Mouse (Mus musculus): ENCODE measurements around the gene Appl1.
"Not testable (repeated sequence)": the region's sequence is repeated elsewhere in the genome, so short reads cannot be mapped to it uniquely, and the experiment has no call there.

Gene Appl1

DNA sequence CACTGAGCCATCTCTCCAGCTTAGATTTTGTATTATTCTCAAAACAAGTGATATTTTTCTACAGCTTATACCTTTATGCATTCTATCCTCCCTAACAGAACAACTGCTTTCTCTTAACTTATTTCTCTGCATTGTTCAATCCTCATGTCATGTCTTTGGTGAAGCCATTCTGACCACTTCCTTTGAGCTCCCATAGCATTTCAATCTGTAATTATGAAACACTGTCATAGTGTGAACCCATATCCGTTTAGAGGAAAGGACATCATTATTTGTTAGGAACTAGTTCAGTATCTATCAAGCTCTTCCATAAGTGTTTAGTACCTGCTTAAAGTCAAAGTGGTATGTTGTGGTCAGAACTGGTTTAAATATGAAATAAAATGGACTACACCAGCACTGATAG, 10.5 kb downstream of the Appl1 start:
- no peak for DNase-seq

DNA sequence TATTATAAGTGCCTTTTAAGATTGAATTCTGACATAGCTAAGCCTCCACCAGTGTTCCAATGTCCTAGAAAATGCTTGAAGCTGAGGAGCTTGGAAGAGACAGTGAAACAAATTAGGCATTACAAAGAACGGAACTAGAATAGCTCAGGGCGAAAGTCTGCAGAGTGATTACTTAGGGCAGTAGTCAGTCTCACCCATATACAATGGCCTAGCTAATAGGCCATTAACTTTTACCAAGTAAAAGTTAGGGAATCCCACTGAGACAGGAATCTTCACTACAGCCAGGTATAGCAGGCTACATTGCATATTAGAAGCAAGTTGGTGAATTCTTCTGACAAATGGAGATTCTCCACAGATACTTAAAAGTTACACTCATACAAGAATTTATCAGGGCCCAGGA, 14.9 kb downstream of the Appl1 start:
- DNase-seq: not testable (repeated sequence)

DNA sequence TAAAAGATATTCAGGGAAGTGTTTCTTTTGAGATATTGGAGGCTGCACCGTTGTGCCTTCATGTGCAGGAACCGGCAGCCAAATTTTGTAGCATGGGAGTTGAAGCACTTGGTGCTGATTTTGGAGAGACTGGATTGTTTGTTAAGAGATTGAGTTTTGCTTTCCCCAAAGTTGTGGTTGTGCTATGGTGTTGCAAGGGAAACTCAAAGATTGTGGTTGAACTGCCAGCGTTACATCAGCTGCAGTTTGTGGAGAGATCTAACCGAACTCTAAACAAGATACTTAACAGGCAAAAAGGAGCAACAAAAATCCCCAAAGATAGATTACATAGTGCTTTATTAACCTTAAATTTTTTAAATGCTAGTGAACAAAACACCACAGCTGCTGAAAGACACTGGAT, 35.5 kb downstream of the Appl1 start:
- no peak for DNase-seq

DNA sequence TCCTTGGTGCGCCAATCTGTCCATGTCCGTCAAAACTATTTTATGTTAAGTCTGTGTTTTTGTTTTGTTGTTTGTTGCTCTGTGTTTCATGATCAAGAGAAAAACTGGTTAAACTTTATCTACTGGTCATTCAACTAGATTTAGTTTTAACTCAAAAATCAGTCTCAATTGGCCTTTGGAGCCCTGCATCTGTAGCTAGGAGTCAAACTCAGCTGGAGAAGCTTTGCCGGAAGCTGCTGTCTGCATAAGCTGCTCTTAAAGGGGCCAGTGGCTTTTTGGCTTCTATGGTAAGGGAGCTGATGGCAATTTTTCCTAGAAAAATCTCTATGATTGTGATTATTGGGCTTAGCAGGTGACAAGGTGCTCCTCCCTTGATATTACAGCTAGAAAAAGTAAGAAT, 36.1 kb downstream of the Appl1 start:
- DNase-seq: no peak

DNA sequence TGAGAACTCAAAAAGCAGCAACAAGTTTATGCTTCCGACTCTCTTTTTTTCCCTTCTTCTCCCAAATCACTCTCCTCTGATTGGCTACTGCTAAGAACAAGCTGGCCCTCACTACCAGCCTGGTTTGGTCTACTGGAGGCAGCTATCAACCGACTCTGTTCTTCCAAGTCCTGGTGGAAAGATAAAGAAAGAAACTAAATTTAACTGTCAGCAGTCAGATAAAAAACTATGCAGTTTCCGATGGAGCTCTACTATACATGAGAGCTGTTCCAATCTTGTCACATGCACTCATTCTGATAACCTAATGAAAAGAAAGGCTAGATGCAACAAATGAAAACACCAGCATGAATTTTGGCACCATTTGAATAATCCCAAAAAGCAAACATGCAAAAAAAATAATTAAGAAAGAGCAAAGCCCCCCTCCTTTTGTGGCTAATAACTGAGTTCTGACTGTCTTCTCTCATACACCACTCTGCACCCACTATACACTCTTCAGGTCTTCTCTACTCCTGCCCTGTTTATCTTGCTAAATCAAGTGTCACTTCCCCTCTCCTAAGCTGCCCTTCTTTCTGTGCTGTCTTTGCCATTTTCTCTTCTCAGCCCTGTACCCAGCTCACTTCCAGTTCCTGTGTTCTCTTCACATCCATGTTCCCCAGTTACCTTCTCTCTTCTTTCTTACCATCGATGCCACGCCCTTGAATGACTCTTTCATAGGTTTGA, 47.2 kb downstream of the Appl1 start:
- DNase-seq: no peak

DNA sequence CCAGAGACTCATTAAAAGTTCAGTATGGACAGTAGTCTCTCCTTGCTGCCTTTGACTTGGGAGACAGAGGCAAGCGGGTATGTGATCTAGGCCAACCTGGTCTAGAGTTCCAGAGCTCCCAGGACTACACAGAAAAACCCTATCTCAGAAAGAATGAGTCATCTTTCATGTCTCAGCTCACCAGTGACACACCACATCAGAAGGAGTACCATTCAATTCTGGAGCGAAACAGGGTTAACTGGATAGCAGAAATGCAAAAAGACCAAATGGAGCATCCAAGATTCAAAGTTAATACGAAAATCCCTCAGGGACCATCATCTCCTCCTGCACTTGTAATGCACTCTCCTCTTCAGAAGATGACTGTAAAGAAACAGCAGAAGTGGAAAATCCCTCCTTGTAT, 51.7 kb downstream of the Appl1 start:
- no peak for DNase-seq

DNA sequence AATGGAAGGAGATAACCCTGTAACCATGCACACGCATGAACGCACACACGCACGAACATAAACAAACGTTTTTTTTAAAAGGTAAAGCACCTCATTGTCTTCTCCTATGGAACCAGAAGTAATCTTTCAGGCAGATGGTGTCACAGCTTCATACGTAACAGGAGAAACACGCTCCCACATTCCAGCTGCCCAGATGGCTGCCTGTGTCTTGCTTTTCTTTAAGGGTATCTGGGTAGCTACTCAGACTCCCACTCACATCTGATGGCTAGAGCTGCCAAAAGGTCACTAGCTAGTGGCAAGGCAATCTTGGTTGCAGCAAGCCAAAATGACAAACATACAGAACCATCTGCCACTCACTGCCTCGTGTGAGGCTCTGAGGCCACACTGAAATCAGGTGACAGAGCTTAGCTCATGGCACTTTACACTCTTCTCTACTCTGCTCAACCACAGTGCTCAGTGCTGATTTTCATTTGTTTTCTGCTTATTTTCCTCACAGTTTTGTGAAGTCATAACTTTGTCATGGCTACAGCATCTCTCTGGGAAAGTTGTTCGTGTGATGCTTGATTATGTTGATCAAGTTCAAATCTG, 57.3 kb downstream of the Appl1 start:
- DNase-seq: no peak

DNA sequence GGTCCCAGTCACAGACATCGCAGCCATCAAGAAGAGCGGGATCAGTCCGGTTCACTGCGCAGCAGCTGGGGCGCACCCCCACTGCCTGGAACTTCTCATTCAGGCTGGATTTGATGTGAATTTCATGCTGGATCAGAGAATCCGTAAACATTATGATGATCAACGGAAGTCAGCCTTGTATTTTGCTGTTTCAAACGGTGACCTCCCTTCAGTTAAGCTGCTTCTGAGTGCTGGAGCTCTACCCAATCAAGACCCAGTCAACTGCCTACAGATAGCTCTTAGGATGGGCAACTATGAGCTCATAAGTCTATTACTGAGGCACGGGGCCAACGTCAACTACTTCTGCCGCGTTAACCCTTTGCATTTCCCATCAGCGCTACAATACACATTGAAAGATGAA, 59.2 kb downstream of the Appl1 start:
- no peak for DNase-seq

DNA sequence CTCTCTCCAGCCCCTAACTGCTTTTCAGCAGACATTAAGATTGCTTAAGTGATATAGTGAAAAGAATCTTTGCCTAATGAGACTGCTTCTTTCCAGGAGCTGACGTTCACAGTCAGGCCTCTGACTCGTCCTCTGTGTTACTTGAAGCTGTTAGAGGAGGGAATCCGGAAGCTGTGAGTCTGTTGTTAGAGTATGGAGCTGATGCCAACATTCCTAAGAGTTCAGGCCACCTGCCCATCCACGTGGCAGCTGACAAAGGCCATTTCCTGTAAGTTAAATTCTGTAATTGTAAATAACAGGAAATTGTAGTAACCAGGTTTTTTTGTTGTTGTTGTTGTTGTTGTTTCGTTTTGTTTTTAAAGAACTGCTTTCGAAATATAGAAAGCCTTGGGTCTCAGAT, 59.8 kb downstream of the Appl1 start:
- no peak for DNase-seq

DNA sequence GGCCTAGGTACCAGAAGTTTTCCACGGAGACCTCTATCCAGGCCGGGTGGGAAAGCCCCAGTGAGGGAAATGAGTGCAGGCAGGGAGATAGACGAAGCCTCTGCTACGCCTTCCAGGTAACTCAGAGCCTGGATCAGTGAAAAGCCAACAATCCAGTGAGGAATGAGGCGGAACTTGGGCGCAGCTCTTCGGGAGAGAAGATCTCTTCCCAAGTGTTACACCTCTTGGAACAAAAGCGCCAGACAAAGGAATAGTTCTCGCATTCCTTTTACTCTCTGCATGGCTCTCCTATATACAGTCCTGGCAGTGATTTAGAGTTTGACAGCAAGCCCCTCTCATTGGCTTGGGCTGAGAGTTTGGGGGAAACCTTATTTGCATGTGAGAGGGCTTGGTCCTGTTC, 60.6 kb downstream of the Appl1 start:
- not testable (repeated sequence) for DNase-seq

DNA sequence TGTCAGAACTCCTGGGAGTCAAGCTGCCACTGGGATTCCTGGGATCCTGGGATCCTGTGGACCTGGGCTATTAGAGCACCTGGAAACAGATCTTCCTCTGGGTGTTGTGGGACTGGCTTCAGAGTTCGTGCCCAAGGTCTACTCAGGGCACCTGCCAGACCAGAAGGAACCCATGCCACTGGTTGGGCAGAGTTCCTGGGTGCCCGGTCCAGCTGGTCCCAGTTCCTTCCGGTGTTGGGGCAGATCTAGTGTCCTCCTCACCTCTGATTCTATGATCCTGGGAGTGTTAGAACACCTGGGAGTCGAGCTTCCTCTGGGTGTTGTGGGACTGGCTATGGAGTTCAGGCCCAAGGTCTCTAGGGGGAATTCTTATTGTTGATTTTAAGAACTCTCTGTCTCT, 63.6 kb downstream of the Appl1 start:
- DNase-seq: no peak

DNA sequence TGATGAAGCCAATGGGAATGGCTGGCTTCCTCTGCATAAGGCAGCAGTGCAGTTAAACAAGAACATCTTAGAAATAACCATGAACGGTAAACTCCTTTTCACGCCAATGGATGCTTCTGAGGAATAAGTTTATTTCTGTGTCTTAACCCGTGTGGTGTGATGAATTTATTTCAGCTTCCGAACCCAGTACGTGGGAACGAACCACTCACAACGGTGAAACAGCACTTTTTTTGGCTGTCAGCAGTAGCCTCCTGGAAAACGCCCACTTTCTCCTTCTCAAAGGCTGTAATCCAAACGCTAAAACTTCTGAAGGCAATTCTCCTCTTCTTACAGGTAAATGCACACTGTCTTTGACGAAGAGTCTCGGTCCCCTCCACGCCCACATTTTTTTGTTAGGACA, 70.1 kb downstream of the Appl1 start:
- DNase-seq: no peak

DNA sequence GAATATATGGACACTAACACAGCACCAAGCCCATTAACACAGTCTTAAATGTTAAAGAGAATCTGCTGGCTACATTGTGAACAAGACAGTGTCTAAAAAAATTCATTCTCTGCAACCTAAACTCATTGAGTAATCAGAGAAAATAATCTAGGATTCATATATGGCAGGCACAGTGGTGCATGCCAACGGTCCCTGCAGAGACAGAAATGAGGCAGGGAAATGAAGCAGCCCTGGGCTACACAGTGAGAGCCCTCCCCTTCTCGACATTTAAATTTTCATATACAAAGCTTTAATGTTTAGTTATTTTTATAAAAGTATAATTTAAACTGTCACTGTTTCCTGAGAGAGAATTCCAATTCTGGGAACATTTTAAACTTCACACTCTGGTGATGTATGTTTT, 71.5 kb downstream of the Appl1 start:
- no peak for DNase-seq

DNA sequence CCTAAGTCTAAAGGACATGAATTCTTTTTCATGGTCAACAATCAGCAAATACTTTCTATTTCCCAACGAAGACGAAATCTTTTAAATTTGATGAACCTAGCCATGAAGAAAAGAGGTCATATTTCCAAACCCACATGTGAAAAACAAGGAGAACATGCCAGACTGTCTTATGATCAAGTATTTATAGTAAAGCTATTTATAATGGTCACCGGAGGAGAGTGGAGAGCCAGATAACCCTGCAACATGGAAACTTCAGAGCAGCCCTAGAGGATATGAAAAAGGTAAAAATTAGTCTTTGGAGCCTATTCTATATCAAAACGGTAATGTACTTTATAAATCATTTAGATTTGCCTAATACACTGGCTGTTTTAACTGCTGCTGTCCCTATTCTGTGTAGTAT, 76.6 kb downstream of the Appl1 start, which contains the start of gene Asb14:
Gene Asb14, plus strand, starts transcription at position 166 of the 400 bp plus-strand sequence.
- DNase-seq: no peak

DNA sequence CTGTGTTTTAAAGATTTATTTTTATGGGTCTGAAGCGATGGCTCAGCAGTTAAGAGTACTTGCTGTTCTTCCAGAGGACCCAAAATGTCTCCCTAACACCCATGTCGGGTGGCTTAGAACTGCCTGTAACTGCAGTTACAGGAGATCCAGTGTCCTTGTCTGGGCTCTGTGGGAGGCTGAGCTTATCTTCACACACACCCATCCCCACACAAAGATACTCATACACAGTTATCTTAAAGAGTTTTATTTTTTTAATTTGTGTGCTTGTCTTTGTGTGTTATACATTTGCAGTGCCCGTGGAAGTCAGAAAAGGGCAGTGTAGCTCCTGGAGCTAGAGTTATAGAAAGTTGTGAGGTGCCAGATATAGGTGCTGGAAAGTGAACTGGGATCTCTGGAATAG, 80.3 kb downstream of the Appl1 start:
- DNase-seq: no peak

DNA sequence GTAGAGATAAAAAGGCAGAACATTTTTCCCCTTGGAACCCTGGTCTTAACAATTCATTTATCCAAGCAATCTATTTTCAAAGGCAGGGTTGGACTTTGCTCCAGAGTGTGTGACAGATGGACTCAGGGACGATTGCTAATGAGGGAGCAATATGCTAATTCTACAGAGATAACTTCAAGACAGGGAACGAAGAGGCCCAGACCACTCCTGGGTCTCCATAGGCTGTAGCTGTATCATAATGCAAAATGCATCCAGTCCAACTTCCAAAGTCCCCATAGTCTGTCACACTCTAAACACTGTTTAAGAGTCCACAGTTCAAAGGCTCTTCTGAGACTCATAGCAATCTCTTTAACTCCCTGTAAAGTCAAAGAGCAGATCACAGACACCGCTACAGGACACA, 83.8 kb downstream of the Appl1 start:
- no peak for DNase-seq

DNA sequence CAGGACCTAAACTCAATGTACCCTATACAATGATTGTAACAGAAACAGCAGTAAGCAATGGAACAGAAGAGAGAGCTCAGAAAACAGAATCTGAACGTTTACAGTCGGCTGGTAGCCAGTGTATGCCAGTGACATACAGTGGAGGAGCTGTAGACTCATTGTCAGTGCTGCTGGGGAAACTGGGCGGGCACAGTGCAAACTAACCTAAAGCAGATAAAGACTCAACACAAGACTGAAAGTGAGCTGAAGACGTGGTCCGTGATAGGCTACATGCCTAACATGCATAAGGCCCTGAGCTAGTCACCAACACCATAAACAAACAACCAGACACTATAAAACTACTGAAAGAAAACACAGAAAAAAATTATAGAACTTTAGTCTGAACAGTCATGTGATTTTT, 89.3 kb downstream of the Appl1 start:
- DNase-seq: no peak

DNA sequence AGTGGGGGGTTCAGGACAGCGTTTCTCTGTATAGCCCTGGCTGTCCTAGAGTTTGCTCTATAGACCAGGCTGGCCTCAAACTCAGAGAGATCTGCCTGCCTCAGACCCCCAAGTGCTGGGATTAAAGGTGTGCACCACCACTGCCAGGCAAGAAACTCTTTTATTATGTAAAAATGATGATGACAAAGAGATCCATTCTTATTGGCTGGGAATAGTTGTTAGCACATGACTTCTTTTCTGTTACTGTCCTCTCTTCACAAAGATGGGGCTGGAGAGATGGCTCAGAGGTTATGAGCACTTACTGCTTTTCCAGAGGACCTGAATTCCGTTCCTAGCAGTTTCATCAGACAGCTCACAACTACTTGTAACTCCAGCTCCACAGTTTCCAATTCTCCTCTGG, 91.1 kb downstream of the Appl1 start:
- no peak for DNase-seq

DNA sequence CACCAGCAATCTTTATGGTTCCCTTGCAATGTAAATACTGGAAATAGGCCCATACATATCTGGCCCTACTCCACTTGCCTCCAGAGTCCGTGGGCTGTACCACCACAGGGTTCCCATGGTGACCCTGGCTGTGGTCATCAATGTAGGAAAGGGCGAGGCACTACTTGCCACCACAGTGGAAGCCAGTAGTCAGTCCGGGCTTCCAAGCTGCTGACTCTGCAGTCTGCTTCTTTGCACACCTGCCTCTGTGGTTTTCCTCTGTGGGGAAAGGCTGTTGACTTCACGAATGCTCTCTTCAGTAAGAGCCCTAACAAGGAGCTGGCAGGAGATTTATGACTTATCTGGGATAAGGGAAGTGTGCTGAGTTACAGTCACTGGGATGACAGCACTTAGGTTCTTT, 92.3 kb downstream of the Appl1 start:
- DNase-seq: no peak

All from cerebellum, adult 9-11 months (tissue).